Mouse (Mus musculus): ENCODE measurements around the gene Antxr1.
A peak's percentile ranks its signal among the peaks of the same experiment; 100 is the strongest.

Gene Antxr1

DNA sequence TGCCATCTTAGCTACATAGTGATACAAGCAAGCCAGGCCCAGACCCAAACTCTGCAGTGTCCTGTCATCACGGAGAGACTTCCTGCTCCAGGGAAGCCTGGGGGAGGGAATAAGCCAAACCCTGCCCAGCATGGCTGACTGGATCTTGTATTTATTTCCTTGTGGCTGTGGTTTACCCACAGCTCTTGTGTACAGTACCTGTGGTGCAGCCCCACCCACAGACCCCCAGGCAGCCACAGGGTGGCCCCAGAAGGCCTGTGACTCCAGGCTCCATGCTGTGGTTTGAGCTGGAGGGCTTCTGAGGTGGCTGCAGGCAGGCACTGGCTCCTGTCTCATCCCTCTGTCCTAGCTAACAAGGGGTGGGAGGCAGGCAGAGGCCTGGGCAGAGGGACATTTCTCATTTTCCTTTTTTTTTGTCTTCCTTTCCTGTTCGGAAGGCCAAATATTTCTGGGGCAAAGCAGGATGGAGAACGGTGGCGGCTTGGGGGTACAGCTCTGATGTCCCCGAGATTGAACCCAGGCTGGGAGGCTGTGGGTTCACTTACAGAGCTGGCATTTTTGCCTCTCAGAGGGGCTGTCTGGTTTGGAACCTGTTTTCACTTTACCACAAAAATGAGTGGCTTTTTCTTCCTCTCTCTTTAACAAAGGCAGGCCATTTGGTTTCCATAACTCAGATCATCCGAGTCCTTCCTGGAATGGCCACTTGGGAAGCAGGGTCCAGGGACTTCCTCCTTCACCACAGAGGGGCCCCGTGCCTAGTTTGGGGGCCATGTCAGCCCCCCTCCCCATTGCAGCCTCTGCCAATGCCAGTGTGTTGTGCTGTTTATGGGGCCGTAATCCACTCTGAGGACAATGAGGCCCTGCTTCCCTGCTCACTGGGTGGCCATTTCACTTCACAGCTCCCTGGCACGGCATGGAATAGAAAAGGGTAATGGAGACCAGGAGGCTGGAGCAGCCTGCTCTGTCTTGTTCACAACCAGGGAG lies 91.2 kb downstream of the Antxr1 start:
- peak; percentile 37 for DNase-seq

DNA sequence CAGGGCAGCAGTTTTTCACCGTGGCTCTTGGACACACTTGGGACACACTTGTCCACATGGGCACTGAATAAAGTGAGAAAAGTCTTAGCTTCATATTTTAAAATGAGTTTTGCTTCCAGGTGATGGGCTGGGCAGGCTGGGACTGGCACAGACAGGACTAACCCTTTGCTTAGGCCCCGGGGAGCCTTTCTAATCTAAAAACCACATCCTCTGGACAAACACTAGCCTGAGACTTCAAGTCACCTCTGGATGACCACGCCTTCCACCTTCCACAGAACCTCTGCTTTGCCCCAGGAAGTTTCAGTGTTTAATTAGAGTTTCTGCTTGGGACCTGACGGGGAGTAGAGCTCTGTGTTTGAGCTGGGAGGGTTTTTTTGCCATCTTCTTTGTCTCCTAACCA lies 98.4 kb downstream of the Antxr1 start:
- no peak for DNase-seq

DNA sequence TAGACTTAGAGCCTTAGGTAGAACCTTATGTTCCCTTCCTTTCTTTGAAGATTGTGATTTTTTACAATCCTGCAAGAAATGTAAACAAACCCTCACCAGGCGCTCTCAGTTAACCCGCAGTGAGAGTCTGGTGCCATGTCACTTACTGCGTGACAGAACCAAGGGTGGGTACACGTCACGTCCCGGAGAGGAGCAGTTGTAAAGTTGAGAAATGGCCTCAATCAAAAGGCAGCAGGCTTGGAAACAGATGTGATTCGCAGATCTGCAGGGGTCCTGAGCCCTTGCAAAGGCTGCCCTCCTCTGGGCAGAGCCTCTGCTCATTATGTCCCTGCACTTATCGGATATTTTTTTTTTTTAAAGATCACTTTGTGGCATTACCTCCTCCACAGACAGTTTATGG lies 99.6 kb downstream of the Antxr1 start:
- DNase-seq = no peak

DNA sequence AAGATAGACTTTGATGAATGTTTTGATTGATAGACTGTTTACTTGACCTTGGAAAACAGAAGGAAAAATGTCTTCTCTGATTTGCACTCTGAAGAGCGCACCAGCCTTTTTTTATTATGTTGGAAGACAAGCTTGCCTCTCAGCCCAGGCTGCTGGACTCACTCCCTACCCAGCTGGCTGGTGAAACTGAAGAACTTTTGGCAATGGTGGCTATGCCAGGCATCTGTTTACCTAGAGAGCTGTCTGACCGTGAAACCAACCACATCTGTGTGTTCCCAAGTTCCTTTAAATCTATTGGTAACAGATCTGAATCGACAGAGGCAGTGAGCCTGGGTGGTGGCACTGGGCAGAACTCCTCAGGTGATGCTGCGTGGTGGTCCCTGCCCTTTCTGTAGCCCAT lies 102.5 kb downstream of the Antxr1 start:
- DNase-seq = no peak

DNA sequence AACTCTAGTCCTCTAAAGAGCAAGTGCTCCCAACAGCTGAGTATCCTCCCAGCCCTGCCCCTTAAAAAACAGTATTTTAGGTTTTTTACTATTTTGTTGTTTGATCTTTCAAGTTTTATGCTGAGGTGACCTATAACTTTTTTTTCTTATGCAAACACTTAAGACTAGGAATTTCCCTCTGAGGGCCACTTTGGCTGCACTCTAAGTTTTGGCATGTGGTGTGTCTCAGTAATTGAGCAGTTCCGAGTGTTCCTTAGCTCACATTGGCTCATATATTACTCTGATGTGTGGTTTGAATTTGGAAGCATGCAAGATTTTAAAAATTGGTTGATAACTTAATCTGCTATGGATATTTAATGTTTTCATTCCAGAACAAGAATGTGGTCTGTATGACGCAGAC lies 105.6 kb downstream of the Antxr1 start:
- DNase-seq = no peak

DNA sequence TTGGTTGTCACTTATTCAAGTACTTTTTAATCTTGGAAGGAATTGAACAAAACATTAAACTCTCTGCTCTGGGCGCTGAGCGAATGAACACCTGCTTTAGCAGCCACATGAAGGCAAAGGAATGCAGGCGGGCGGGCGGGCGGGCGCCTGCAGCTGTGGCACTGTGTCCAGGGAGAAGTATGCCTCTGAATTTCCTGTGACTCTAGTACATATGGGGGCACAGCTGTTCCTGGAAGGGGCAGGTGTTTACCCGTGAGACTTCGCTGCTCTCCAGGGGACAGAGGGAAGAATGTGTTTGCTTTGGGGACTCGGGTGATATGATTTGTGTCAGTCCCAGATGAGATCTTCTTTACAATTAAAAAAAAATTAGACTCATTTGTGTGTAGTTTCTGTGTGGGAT lies 107.7 kb downstream of the Antxr1 start:
- peak; percentile 68 for DNase-seq

DNA sequence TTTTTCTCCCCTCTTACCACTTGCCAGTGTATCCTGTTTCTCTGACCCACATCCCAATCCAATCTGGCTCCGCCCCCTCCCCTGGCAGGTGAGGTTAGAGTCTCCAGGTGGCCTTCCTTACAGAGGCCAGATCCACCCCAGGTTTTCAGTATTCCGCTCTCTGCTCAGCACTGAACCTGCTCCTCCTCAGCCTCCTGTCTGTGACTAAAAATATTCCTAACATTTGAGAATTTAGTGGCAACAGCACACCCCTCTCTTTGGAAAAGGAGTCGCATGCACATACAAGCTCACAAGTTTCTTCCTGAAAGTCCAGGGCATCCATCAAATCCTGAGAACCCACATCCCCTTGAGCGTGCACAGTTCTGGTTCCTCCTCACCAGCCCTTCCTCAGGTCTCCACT lies 109.3 kb downstream of the Antxr1 start:
- DNase-seq = no peak

DNA sequence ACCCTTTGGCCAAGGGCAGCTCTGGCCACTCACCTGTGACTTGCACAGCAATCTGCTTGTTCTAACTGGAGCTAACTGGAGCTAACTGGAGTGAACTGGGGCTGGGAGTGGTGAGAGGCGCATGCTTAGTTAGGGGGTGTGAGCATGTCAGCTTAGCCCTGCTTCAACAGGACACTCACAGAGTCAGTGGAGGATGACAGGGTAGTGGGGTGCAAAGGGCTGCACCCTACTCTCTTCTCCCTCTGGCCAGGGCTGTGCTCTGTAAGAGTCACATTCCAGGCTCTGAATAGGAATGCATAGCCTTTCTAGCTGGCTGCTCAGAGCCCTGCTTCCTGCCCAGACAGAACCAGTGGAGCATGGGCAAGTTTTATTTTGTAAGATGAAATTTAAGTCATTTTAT lies 110.3 kb downstream of the Antxr1 start:
- DNase-seq = no peak

DNA sequence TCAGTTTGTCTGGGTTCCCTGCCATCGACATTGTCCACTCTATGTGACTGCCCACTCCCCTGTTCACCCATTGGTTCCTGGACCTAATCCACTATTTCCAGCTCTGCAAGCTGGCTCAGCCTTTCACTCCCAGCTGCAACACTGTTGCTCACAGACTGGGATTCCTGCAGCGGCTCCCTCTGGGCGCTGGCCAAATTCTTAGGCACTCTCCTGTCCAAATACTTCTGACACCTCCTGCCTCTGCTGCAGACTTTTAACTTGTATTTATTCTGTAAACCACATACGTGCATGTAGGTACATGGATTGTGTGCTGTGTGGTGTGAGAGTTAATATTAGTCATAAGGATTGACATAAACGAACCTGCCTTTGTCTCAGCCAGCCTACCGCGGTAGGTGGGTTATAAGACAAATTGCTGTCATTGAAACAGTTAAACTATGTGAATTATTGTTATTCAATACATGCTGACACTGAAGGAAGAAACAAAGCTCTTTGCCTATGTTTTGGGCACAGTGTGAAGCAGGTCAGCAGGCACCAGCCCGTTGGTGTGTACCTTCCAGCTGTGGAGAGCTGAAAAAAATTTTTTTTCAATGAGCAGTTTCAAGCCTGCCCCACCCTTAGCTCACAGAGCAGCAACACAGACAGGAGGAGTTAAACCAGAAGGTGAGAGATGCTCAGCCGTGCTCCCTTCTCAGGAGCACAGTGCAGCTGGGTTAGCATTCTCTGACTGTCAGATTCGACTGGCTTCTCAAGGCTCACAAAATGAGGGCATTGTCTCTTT lies 112.6 kb downstream of the Antxr1 start:
- no peak for DNase-seq

DNA sequence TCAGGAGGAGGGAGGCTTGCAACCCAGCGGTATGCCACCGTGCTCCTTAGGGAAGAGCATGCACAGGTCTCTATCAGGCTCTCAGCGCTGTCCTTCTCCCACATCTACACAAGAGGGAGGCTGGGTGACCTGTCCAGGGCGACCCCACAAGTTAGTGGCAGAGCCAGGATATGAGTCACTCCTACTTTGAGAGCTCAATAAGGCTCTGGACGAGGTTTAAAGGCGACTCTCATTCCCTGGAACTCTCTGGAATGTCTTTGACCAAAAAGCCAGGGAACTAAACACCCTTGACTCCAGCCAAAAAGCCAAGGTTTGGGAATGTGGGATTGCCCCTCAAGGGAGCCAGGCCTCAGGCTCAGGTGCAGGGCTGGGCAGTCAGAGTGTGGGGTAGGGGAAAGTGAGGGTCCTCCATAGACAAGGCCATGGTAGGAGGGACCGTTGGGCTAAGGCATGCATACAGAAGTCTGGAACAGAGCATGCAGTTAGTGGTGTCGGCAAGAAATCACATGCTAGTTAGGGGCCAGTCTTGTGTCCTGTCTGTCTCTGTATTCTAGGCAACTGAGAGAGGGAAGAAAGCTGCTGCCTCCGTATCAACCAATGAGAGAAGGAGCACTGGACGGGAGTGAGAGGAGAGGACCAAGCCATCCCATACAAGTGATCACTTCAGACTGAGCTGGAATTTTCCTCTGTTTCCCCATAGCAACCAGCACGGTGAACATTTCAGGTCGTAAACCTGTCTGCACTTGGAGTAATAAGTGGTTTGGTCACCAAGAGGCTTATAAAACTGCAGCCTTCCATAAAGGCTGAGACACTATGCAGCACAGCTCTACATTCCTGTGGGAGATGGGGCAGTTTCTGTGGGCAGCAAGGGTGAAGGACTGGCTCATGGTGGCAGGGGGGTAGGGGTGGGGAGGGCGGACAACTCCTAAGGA lies 116.3 kb downstream of the Antxr1 start:
- no peak for DNase-seq

DNA sequence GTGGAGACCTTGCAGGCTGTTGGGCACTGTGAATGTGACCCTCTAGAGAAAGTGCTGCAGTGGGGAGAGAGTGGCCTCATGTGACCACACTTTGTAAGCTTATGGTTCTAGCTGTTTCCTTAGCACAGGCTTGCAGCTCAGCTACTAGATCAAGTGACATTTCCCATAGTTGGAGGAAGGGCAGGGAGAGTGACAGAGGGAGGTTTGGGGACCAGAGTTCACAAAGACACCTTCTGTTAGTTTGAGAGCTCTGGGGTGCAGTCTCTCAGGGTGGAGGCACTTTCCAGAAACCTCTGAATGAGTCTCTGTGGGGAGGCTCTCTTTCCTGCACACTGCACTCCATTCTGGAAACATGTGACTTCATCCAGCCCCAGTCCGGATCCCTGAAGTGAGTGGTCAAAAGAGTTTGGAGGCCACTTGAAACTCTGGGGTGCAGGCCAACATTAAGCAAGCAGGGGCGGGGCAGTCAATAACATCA lies 119.5 kb downstream of the Antxr1 start:
- DNase-seq = peak; percentile 44

DNA sequence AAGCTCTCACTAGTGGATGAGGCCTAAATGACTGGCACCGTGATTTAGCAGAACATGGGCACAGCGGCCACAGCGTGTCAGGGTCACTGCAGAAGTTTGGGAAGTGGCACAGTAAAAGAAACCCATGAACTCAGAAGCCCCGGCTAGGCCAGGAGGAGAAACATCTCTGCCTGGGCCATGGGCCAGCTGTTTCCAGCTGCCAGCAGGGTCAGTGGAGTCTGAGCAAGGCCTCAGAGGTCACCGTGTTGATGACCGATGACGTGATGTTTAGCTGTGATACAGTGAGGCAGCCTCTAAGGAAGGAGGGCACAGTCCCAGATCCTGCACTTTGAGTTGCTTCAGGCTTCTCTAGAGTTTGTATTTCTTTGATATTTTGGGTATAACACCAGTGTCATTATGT lies 122.4 kb downstream of the Antxr1 start:
- DNase-seq = no peak

DNA sequence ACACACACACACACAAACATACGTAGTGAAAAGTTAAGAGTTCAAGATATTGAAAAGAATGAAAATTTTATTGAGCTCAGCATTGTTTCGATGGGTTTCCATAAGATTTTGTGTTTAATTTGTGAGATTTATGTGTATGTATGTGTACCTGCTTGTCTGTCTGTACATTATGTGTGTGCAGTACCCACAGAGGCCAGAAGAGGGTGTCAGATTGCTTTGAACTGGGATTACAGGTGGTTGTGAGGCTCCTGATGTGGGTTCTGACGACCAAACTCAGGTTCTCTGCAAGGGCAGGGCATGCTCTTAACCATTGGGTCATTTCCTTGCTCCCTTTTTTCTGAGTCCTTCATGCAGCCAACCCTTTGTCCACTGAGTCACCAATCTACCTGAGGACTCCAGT lies 124.1 kb downstream of the Antxr1 start:
- no peak for DNase-seq

DNA sequence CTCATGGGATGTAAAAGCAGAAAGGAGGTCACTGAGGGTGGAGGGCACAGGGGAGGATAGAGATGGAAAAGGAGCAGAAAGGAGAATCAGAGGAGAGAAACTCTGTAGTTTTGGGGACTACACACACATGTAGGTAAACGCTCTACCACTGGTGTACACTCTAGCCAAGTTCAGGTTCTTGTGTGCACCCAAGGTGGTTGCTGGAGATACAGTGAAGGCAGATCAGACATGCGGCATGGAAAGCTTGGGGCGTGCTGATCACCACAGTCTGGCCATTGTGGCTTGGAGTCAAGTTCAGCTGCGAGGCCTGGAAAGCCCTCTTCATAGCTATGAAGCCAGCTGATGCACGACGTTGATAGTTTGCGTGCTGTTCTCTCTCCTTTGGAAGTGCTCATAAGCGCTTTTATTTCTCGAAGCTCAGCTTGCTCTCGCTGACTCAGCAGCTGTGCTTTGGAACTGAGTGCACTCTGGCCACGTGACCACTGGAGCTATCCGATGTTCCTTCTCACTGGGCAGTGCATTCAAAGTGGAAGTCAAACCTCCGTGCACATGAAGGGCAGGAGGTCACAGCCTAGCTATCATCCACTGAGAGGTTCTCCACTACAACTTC lies 128.1 kb downstream of the Antxr1 start:
- no peak for DNase-seq

DNA sequence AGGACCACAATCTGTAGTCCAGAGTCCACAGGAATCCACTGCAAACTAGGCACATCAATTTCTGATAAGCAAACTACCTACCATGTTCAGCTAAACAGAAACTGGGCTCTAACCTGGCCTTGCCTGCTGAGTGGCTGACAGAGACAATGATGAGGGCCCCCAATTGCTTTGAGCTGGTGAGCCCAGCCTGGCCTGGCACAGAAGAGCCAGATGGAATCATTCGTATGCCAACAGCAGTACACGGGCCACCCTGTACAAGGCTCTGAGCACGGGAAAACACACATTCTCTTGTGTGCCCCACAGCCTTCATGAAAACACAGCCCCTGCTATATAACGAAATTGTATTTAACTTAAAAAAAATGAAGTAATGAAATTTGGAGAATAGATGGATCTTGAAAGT lies 128.8 kb downstream of the Antxr1 start:
- DNase-seq = no peak

DNA sequence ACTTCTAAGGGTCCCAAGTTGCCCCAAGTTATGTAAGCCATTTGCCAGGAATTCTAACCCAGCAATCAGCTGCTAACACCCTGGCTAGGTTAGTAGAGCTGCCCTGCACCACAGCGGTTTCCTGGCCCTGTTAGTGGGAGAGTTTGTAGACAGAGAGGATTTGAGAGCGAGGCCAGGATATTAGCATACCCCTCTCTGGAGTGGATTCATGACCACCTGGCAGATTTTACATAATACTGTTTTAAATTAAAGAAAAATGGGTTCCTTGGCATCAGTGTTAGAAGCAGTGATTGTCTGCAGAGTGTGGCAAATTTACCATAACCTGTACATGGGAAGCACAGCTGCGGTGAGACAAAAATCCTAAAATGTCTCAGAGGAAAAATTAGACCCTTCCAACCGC lies 132.2 kb downstream of the Antxr1 start:
- DNase-seq = no peak

DNA sequence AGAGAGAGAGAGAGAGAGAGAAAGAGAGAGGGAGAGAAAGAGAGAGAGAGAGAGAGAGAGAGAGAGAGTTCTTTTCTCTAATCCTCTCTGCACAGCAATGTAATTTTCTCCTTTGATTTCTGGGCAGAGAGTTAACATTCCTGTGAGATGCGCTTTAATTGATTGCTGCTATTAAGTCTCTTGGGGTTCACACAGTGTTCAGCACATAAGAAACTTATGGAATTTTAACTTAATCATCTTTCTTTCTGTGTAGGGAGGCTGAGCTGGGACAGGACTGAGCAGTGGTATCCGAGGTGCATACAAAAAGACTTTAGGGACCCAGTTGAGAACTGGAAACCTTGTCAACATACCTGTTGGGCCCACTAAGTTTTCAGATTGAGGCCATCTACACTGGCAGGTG lies 132.6 kb downstream of the Antxr1 start:
- DNase-seq = no peak

DNA sequence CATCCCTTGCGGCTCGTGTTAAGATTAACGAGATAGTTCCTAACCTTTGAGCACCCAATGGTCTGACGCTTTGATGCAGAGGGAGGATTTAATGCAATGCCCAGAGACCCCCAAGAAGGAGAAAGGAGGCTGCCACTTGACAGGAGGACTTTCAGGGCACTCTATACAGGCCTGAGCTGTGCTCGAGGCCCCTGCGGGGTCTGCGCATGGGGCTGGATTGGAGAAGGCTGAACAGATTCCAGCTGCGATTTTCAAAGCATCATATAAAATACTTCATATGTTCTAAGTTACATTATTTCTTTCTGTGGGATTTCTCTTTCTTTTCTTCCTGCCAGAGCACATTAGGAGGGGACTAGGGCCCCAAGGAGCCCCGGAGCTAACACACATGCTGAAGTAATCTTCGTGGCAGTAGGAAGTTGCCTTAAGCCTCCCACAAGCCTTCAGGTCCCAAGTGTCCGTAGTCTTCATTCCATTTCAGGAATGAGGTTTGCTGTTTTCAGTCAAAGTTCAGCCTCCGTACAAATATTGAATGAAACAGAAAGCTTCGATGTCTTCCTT lies 133.5 kb downstream of the Antxr1 start:
- no peak for DNase-seq

DNA sequence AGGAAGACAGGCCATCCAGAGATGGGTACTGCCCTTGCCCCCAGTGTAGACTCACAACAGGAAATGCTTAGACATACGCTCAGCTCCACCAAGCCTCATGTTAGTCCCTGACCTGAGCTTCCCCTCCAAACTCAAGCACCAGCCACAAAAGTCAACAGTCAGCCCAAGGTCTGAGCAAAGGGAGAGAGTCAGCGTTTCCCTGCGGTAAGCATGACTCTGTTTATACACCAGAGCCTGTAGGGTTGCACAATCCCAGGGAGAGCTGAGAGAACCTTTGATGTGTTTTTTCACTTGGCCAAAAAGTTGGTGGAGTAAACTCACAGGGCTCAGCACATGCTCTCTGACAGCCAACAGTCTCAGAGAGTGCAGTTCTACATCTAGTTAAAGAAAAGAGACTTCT lies 145.9 kb downstream of the Antxr1 start:
- no peak for DNase-seq

DNA sequence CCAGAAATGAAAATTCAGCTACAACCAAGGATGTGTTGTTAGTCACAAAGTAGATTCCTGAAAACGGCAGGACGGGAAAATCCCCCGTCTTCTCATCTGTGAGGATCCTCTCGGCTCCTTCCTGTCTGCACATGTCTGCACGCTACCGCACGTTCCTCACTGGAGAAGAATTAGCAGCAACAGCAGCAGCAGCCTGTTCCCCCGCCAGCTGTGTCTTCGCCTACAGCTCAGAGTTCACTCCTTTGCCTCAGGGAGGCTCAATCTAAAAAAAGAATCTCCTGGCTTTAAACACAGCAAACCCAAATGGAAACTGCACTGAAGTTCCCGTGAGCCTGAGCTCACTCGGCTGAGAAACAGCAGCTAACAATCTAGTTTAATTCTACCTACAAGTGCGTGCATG lies 148.6 kb downstream of the Antxr1 start:
- peak; percentile 50 for DNase-seq

DNA sequence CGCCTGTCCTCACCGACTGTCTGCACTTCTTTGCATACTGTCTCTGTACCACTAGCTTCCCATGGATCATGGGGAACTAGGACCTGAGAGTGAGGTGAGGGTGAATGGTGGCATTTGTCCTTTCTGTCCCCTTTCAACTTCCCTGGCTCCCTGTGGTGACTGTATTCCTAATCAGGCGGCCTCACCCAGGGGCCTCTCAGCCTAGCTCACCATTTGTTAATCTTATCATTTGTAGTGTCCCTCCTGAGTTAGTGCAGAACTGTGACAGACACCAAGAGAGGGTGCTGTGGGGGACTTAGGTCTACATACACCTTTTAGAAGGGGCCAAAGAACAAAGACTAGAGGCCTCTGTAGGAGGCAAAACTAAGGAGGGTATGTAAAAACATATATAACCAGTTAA lies 151.2 kb downstream of the Antxr1 start:
- no peak for DNase-seq

DNA sequence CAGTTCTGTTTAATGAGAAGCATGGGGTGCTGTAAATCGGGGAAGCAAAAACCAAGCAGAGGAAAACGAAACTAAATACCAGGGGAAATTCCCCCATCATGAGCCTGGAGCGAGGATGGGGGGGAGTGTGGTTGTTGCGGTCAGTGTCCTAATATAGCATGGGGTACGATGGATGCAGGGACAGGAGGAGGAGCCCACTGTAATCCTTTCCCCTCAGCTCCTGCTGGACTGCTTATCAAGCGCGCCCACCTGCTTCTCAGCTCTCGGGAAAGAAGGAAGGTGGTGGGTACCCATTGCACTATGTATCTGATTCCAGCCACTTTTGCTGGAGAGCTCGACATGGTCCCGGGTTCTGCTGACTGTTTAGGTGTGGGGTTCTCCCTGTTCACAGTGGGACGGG lies 151.6 kb downstream of the Antxr1 start:
- no peak for DNase-seq
